ENCODE assay signal across 7 mouse cellular contexts in the genomic region with DNA sequence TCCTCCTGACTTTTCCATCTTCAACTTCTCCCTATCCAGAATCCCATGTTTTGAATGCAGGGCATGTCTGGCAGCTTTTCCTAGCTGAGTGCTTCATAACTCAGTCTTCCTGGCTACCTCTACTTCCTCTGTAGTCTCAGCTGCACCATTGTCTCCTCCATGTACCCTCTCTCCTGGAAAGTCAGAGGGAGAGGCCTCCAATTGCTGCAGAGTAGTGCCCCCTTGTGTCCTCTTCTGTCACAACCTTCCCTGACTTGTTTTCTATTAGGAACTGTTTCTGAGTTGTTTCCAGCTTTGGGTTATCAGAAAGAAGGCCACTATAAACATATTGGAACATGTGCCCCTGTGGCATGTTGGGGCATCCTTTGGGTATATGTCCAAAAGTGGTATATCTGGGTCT.
DNase-seq lines count a peak whose midpoint lies in the region; ATAC-seq and TF ChIP-seq lines count a peak whose summit lies in the region.

No protein-coding gene starts in this region.

- intact Hi-C loops in left cerebral cortex, postnatal 4 days (cut with DNase I), result no loop called here

- peak; percentile 46 for TF ChIP-seq CTCF in Patski (IDR thresholded peaks at IDR 0.05)

- ATAC-seq in Patski, result no peak

- peak; percentile 8 to 12 for DNase-seq in left cerebral cortex, adult 18-20 months (ENCODE audit: low spot score in 2 of 2)
- no peak for DNase-seq in left cerebral cortex, adult 11 months (ENCODE audit: low spot score)
- DNase-seq in Patski (ENCODE audit: low read depth, low spot score), result no peak
- DNase-seq in embryo, embryonic 10.5 days (ENCODE audit: low spot score), result peak; percentile 66
- peak; percentile 32 for DNase-seq in left cerebral cortex, postnatal 4 days
- peak; percentile 3 for DNase-seq in retina, postnatal 7 days (ENCODE audit: low read depth, low spot score)
- no peak for DNase-seq in ovary, postnatal 14 days (ENCODE audit: low spot score)

- POLR2A ChIA-PET in Patski (lab: Charles Lee), result no interaction called here

- no peaks in the 10 kb centered on the region for H3K27me3 ChIP-seq in Patski

- in situ Hi-C loops in Patski (cut with MboI; ENCODE audit: low pct_unique_long_range_greater_than_20kb), result loop anchor here (5.0 kb wide), 1 partner anchor 46 kb away; no protein-coding TSS in a partner anchor

- CTCF ChIA-PET in Patski (lab: Charles Lee), result no interaction called here

Comparison
In these comparisons a context has a peak if more than half of its experiments do, and no peak if none do; other contexts are left out.
1. DNase-seq: peak in left cerebral cortex, adult 18-20 months (2 of 2), embryo, embryonic 10.5 days (single experiment), left cerebral cortex, postnatal 4 days (single experiment) and retina, postnatal 7 days (single experiment); none in left cerebral cortex, adult 11 months (single experiment), Patski (single experiment) and ovary, postnatal 14 days (single experiment).